Mouse (Mus musculus): ENCODE measurements around the gene Pdcd6. TPM values are rescaled to one million over a fixed set of nuclear protein-coding genes. Genes with fewer than 3 reads are reported as not detected.
A peak's percentile ranks its signal among the peaks of the same experiment; 100 is the strongest.

The Pdcd6 gene
- polyA plus RNA-seq, 1 experiment: 43.3 TPM

DNA sequence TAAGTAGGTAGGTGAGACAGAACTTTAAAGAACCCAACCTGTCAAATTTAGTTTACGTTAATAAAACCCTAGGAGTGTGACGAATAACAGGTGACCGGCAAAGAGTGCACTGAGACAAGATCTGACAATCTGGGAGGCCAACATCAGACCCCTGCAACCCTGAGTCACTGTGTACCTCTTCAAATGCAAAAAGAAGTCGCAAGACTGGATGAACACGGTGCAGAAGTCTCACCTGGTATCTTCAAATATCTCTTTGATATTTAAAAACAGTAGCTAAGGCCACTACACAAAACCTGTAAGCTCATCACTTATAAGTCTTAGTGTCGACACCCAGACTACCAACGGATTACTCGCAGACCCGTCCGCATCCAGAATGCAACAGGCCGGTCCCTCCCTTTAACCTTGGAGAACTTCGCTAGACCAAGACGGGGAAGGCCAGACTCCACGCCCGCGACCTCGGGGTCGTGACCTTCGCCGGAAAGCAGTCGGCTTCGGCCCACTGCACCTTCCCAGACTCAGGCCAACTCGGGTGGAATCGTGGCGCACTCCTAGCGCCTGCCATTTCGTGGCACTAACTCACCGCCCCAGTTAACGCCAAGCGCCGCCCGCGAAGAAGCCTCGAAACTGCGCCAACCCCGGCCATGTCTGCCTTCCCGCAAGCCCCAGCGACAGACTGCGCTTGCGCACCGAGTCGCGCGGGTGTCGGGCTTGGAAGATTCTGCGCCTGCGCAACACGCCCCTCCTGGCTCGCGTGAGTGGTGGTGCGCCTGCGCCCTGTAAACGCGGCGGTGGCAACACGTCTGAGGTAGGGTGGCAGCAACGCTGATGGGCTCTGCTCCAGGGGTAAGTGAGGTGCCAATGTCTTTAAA is 32.4 kb upstream of the Pdcd6 start, which contains the start of the genes Sdha and Ccdc127:
TSS of gene Sdha (minus strand) at position 715 of the 869 bp plus-strand sequence.
TSS of gene Ccdc127 (plus strand) at position 744 of the 869 bp plus-strand sequence.
- H3K4me1 ChIP-seq (ENCODE audit: control insufficient read depth, insufficient read depth, insufficient read length): peaks cover 2% of the 10 kb centered on the region; the same call in 1 of the 2 replicates
- peak within 1 kb of the TSS; percentile 78 for H3K4me3 ChIP-seq (ENCODE audit: extremely low read depth, insufficient read depth, insufficient read length)
- H3K36me3 ChIP-seq (ENCODE audit: control insufficient read depth, insufficient read depth, low read length): no peaks in the 10 kb centered on the region
- no peaks in the 10 kb centered on the region for H3K27me3 ChIP-seq (ENCODE audit: control insufficient read depth, insufficient read depth, low read length)
- DNase-seq (ENCODE audit: low read depth in 1 of 2, low spot score in 2 of 2): peak; percentile 93 to 94
- peak within 1 kb of the TSS; percentile 78 for H3K27ac ChIP-seq (ENCODE audit: insufficient read depth, low read length)
- TF ChIP-seq CTCF (IDR thresholded peaks at IDR 0.05; ENCODE audit: extremely low read depth, insufficient read depth, insufficient read length, insufficient replicate concordance) (no peak), POLR2A (IDR thresholded peaks at IDR 0.05; ENCODE audit: low read depth, low read length) (peak; percentile 78)
- WGBS: 2% methylated on average over 57 of the region's 57 CpGs

GRCm38 (mm10) chr13:74341036-74341435 is 23.7 kb upstream of the Pdcd6 start:
- Histone ChIP-seq H3K36me3 (ENCODE audit: control insufficient read depth, insufficient read depth, low read length) (peaks cover 29% of the 10 kb centered on the region), H3K4me3 (ENCODE audit: extremely low read depth, insufficient read depth, insufficient read length) (no peak overlapping the region), H3K27ac (ENCODE audit: insufficient read depth, low read length) (no peak overlapping the region), H3K4me1 (ENCODE audit: control insufficient read depth, insufficient read depth, insufficient read length) (no peaks in the 10 kb centered on the region), H3K27me3 (ENCODE audit: control insufficient read depth, insufficient read depth, low read length) (no peaks in the 10 kb centered on the region)
- TF ChIP-seq POLR2A (IDR thresholded peaks at IDR 0.05; ENCODE audit: low read depth, low read length): no peak
- peak; percentile 38; the same call in 1 of the 2 replicates for TF ChIP-seq CTCF (IDR thresholded peaks at IDR 0.05; ENCODE audit: extremely low read depth, insufficient read depth, insufficient read length, insufficient replicate concordance)
- WGBS: 55% methylated on average over 3 of the region's 3 CpGs
- peak; percentile 38 to 39 for DNase-seq (ENCODE audit: low read depth in 1 of 2, low spot score in 2 of 2)

GRCm38 (mm10) chr13:74329321-74329720 is 11.9 kb upstream of the Pdcd6 start:
- H3K36me3 ChIP-seq (ENCODE audit: control insufficient read depth, insufficient read depth, low read length): peaks cover 51% of the 10 kb centered on the region
- no peak overlapping the region for H3K4me3 ChIP-seq (ENCODE audit: extremely low read depth, insufficient read depth, insufficient read length)
- no peak for DNase-seq (ENCODE audit: low read depth in 1 of 2, low spot score in 2 of 2)
- H3K27me3 ChIP-seq (ENCODE audit: control insufficient read depth, insufficient read depth, low read length): no peaks in the 10 kb centered on the region
- no peaks in the 10 kb centered on the region for H3K4me1 ChIP-seq (ENCODE audit: control insufficient read depth, insufficient read depth, insufficient read length)
- TF ChIP-seq POLR2A (IDR thresholded peaks at IDR 0.05; ENCODE audit: low read depth, low read length) (no peak), CTCF (IDR thresholded peaks at IDR 0.05; ENCODE audit: extremely low read depth, insufficient read depth, insufficient read length, insufficient replicate concordance) (no peak)
- no peak overlapping the region for H3K27ac ChIP-seq (ENCODE audit: insufficient read depth, low read length)

DNA sequence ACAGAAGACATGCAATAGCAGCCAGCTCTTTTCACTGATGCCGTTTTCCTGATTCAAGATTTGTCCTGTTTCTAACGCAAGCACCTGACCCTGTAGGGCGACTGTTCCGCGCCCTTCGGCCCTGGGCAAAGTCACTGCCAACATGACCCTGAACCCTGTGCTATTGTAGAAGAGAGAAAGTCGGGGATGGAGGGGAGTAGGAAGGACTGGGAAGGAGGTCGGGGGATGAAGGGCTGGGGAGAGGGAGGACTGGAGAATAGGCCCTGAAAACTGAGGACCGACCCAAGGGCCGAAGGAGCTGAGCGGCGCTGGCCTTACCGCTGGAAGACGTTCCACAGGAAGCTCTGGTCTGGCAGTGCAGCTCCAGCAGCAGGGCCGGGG is 601 bp downstream of the Pdcd6 start:
- under 1% methylated on average over 15 of the region's 15 CpGs for WGBS
- peak overlapping the region; percentile 64 for H3K27ac ChIP-seq (ENCODE audit: insufficient read depth, low read length)

DNA sequence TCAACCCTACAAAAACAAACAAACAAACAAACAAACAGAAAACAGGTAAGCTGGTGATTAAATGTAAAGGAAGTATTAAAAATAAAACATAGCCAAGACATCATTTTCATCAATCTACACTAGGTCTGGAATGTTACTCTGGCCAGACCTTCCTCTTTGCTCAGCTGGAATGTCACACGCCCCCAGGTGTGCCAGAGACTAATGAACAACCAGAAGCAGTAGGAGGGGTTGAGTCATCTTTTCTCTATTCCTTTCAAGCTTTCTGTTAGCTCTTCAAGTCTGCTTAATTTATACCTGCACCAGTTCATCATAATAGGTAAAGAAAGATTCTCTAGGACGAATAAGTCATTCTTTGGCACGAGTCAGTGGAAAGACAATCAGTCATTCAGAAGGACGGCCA is 994 bp downstream of the Pdcd6 start:
- WGBS: 28% methylated on average over 4 of the region's 4 CpGs
- TF ChIP-seq CTCF (IDR thresholded peaks at IDR 0.05; ENCODE audit: extremely low read depth, insufficient read depth, insufficient read length, insufficient replicate concordance) (no peak), POLR2A (IDR thresholded peaks at IDR 0.05; ENCODE audit: low read depth, low read length) (no peak)
- Histone ChIP-seq H3K4me1 (ENCODE audit: control insufficient read depth, insufficient read depth, insufficient read length) (peaks cover 2% of the 10 kb centered on the region; the same call in 1 of the 2 replicates), H3K4me3 (ENCODE audit: extremely low read depth, insufficient read depth, insufficient read length) (peak overlapping the region; percentile 88), H3K36me3 (ENCODE audit: control insufficient read depth, insufficient read depth, low read length) (peaks cover 7% of the 10 kb centered on the region; the same call in 1 of the 2 replicates), H3K27me3 (ENCODE audit: control insufficient read depth, insufficient read depth, low read length) (no peaks in the 10 kb centered on the region), H3K27ac (ENCODE audit: insufficient read depth, low read length) (peak overlapping the region; percentile 64; the same call in 1 of the 2 replicates)
- no peak for DNase-seq (ENCODE audit: low read depth in 1 of 2, low spot score in 2 of 2)

More for the DNA sequence above, 601 bp downstream of the Pdcd6 start:
- Histone ChIP-seq H3K4me3 (ENCODE audit: extremely low read depth, insufficient read depth, insufficient read length) (peak overlapping the region; percentile 88), H3K36me3 (ENCODE audit: control insufficient read depth, insufficient read depth, low read length) (peaks cover 7% of the 10 kb centered on the region; the same call in 1 of the 2 replicates), H3K27me3 (ENCODE audit: control insufficient read depth, insufficient read depth, low read length) (no peaks in the 10 kb centered on the region), H3K4me1 (ENCODE audit: control insufficient read depth, insufficient read depth, insufficient read length) (peaks cover 2% of the 10 kb centered on the region; the same call in 1 of the 2 replicates)
- DNase-seq (ENCODE audit: low read depth in 1 of 2, low spot score in 2 of 2): no peak
- TF ChIP-seq POLR2A (IDR thresholded peaks at IDR 0.05; ENCODE audit: low read depth, low read length) (no peak), CTCF (IDR thresholded peaks at IDR 0.05; ENCODE audit: extremely low read depth, insufficient read depth, insufficient read length, insufficient replicate concordance) (no peak)

DNA sequence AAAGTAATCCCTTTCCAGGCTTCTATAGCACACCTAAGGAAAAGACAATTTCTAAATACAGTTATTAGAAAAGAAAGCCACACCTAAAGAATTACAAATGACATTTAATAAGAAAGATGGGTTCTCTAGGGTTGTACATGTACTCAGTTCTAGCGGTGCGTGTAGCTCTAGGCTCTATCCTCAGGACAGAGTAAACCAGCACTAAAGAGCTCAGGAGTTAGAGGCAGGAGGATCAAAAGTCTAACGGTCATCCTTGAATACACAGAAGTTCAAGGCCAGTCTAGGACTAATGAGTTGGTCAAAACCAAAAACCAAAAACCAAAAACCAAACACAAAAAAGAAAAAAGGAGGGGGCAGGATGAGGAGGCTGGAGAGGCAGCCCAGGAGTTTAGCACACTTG is 2.8 kb downstream of the Pdcd6 start:
- WGBS: 98% methylated on average over 3 of the region's 3 CpGs
- peaks cover 1% of the 10 kb centered on the region for H3K36me3 ChIP-seq (ENCODE audit: control insufficient read depth, insufficient read depth, low read length)
- no peak overlapping the region for H3K27ac ChIP-seq (ENCODE audit: insufficient read depth, low read length)
- H3K27me3 ChIP-seq (ENCODE audit: control insufficient read depth, insufficient read depth, low read length): no peaks in the 10 kb centered on the region
- no peak for DNase-seq (ENCODE audit: low read depth in 1 of 2, low spot score in 2 of 2)
- TF ChIP-seq CTCF (IDR thresholded peaks at IDR 0.05; ENCODE audit: extremely low read depth, insufficient read depth, insufficient read length, insufficient replicate concordance): no peak
- no peak for TF ChIP-seq POLR2A (IDR thresholded peaks at IDR 0.05; ENCODE audit: low read depth, low read length)
- no peak overlapping the region for H3K4me3 ChIP-seq (ENCODE audit: extremely low read depth, insufficient read depth, insufficient read length)
- peaks cover 2% of the 10 kb centered on the region; the same call in 1 of the 2 replicates for H3K4me1 ChIP-seq (ENCODE audit: control insufficient read depth, insufficient read depth, insufficient read length)
